Mouse (Mus musculus) T-helper 1 cell (primary cell): ENCODE data around the gene Gm8922.

Source experiments
- in situ Hi-C: fragments of 300-600 bp; cut with MboI, MseI; formaldehyde crosslinking; loops from one replicate; pipeline ENCODE4 v1.15.1; 2025; ENCODE audit warnings: high pct_unique_total_duplicates

Gene Gm8922

DNA sequence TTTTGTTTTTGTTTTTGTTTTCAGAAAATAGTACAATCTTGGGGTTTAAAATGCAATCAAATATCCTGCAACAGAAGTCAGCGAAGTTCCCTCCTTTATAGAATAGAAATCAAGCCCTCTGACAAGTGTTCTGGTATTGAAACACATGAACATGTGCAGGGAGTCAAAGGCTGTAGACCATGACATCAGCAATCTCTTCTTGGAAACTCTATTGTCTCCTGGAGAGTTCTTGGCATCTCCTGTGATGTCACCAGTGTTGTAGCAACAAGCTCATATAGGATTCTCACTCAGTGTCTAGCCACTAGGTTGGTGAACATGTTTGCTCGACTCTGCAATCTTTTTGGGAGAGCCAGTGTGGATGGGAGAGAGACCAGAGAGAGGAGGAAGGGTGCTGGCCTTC is at the start of gene Gm8922:
Gene Gm8922, plus strand, starts transcription at position 301 of the 400 bp plus-strand sequence.
- in situ Hi-C loops: loop anchor here (25.0 kb wide), 1 partner anchor 494 kb away; the partner anchor contains the start of gene Gm5861
